Mouse (Mus musculus): ENCODE data around the gene Abi3.
"Not testable (repeated sequence)": the region's sequence is repeated elsewhere in the genome, so short reads cannot be mapped to it uniquely, and the experiment has no call there.

The Abi3 gene

DNA sequence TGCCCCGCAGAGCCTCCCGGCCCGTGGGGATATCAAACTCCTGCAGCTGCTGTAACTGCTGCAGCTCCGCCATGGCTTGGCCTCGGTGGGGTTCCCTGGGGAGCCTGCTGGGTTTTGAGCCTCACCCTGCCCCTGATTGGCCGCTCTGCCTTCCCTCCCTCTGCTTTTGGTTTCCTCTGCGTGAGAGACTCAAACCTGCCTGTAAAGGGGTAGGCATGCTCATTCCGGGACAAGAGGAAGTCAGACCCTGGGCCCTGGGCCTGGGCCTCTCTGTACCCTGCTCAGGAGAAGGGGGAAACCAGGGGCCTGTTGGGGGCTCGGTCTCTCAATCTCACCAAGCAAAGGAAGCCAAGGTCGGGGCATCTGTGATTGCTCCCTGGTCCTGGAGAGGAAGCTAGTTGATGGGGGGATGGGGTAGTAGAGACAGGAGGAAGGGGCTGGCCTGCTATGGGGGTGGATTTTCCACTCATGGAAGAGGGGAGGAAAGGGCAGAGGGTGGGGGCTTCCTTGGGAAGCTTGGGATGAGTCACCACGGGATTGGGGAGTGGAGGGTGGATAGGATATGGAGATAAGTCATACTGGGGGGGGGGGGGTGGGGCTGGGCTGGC is at the start of gene Abi3:
Gene Abi3, minus strand, starts transcription at position 403 of the 608 bp plus-strand sequence.
- no peak for DNase-seq (ENCODE audit: low read depth, low spot score)

GRCm38 (mm10) chr11:95890462-95891051 is 48.3 kb upstream of the Abi3 start:
- DNase-seq (ENCODE audit: low read depth, low spot score): no peak

- DNase-seq (ENCODE audit: low read depth, low spot score): not testable (repeated sequence)
These were observed 37.6 kb upstream of the Abi3 start for GRCm38 (mm10) chr11:95879861-95880260.

GRCm38 (mm10) chr11:95876296-95876695 is 34.0 kb upstream of the Abi3 start:
- DNase-seq (ENCODE audit: low read depth, low spot score): no peak

GRCm38 (mm10) chr11:95875804-95876203 is 33.5 kb upstream of the Abi3 start:
- no peak for DNase-seq (ENCODE audit: low read depth, low spot score)

- DNase-seq (ENCODE audit: low read depth, low spot score): no peak
These were observed 27.7 kb upstream of the Abi3 start for GRCm38 (mm10) chr11:95869918-95870470.

- no peak for DNase-seq (ENCODE audit: low read depth, low spot score)
These were observed 27.2 kb upstream of the Abi3 start for GRCm38 (mm10) chr11:95869442-95869841.

- DNase-seq (ENCODE audit: low read depth, low spot score): no peak
These were observed 19.1 kb upstream of the Abi3 start for GRCm38 (mm10) chr11:95861397-95861796.

GRCm38 (mm10) chr11:95860071-95860490 is 17.8 kb upstream of the Abi3 start:
- DNase-seq (ENCODE audit: low read depth, low spot score): no peak

DNA sequence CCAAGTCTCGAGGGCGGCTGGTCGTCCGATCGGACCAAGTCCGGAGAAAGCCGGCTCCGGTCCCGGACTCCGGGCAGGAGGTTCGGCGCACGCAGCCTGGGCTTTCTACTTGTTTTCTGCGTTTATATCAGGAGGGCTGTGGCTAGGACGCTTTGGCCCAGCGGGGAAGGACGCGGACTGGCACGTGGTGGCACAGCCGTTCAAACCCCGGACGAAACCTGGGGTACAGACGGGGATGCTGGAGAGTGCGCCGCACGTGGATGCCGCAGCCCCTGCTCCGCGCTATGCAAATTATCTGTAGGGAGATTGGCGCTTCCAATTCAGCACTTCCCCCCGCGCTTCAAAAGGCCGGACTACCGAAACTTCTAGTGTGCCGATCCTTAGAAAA is 17.2 kb upstream of the Abi3 start:
- DNase-seq (ENCODE audit: low read depth, low spot score): no peak

DNA sequence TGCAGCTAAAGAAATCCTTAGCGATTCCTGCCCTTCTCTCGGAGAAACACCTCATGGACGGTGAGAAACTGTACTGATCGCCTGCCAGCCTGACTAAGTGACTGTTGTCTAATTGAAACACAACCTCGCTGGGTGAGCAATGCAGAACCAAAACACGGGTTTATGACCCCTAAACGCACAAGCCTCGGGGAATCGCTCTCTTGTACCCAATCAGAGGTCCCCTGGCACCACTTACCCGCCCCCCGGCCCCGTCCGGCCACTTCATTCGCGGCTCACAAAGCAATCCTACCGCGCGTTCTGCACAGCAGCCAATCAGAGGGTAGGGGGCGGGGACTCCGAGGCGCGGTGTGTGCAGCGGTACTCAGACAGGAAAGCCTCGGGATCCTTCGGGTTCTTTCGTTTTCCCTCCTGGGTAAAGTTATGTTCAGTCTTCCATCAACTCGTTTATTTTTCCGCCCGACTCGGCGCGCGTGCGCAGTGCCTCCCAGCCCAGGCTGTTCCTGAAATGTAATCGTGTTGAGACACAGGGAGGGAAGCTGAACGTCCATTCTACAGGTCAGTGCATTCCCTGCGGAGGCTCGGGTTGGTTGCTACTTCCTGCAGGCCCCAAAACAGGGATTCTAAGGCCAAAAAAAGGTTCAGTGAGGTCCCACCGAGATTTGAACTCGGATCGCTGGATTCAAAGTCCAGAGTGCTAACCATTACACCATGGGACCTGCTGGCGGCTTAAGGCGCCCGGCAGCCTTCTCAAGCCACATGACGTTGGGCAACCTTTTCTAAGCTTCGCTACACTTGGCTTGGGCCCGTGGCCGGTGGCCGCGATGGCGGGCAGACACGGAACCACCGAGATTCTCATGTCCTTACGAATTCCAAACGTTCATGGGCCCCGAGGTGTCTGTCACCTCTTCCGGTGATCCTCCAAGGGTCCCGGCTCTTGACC is 16.5 kb upstream of the Abi3 start:
- DNase-seq (ENCODE audit: low read depth, low spot score): peak; percentile 97

DNA sequence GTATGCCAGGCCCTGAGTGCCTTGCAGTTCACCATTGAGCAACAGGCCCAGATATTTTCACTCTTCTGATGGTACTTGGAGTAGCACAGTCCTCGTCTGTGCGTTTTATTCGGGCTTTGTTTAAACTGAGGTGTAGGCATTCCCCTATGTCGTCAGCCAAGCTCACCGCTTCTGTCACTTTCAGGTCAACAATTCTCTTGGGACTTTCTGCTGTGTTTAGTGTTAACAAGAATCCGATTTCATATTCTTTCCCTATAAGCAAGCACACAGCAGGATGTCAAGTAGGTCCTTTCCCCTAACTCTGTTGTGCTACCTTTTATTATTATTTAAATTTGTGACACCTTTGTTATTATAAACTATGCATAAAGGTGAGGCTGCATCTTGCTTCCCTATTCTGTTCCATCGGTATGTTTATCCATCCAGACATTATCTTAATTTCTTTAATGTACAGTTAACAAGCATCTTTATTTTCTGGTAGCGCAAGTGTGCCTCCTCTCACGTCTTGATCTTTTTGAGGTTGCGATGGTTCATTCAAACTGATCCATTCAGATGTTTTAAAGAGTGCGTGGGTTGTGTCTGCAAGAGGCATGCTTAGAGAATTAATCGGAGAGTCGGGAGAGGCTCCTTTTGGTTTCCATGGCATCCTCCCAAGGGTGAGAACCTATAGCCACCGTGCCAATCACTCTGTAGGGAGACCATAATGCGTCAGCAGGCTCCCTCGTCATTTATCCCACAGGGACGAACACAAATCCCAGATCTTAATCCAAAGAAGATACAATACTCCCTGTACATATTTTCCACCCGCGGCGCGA is 15.6 kb upstream of the Abi3 start:
- no peak for DNase-seq (ENCODE audit: low read depth, low spot score)

GRCm38 (mm10) chr11:95857306-95857705 is 15.0 kb upstream of the Abi3 start:
- DNase-seq (ENCODE audit: low read depth, low spot score): no peak

- DNase-seq (ENCODE audit: low read depth, low spot score): no peak
These were observed 11.4 kb upstream of the Abi3 start for GRCm38 (mm10) chr11:95853684-95854083.

- DNase-seq (ENCODE audit: low read depth, low spot score): no peak
These were observed 8.6 kb upstream of the Abi3 start for GRCm38 (mm10) chr11:95850898-95851297.

DNA sequence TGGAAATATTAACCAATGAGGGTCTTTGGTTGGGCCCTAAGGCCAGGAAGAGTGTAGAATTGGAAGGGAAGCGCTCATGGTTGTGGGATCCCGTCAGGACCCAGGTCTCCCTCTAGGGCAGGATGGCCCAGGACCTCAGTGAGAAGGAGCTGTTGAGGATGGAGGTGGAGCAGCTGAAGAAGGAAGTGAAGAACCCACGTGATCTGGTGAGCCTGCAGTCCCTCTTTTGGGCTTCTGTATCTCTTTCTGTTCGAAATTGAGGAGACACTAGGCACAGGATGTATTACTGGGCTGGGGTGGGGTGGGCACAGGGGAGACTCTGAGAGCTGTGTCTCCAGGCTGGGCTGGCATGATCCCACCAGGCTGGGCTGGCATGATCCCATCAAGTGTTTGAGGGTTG is 2.7 kb upstream of the Abi3 start:
- DNase-seq (ENCODE audit: low read depth, low spot score): no peak

GRCm38 (mm10) chr11:95843421-95843950 is 1.2 kb upstream of the Abi3 start:
- no peak for DNase-seq (ENCODE audit: low read depth, low spot score)

- no peak for DNase-seq (ENCODE audit: low read depth, low spot score)
These were observed 677 bp upstream of the Abi3 start for GRCm38 (mm10) chr11:95842953-95843352.

DNA sequence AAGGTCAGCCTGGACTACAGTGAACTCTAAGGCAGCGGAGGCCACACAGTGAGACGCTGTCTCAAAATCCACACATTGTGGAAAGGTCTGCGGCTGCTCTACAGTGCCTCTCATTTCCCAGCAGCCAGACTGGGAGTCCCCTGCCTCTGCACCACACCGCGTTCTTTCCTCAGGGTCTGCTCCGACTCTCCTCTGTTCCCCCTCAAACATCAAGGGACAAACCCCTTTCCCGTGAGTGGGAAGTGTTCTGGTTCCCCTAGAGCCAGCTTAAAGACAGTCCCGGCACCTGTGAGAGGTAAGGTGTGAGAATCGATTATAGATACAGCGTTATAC is 812 bp downstream of the Abi3 start:
- no peak for DNase-seq (ENCODE audit: low read depth, low spot score)

DNA sequence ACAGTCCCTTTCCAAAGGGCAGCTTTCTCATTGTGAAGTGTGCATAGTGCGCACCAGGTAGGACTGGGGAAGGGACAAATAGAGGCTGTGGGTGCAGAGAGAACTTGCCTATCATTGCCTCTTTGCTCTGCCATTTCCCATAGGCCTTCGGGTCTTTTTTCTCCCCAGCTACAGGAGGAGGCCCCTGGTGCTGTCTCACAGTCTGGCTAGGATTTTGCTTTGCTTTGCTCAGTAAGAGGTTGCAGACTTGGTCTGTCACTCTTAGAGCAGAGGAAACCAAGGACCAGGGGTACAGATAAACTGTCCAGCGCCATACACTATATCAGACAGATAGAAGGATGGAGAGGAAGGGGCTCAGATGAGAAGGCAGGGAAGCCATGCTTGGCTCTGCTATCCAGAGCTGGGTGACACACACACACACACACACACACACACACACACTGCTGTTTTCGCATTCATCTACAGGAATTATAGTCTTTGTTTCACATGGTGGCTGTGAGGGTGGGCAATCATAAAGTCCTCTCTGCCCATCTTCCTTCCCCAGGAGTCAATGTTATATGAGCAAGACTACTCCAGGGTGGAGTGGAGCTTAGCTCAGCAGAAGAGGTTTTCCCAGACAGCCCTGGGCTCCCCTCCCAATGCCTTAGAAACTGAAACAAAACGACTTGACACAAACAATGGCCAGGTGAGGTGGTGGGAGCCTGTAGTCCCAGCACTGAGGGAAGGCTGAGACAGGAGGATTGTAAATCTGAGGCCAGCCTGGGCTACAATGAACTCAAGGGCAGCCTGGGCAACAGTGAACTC is 1.4 kb downstream of the Abi3 start:
- DNase-seq (ENCODE audit: low read depth, low spot score): no peak
